Mouse (Mus musculus) ES-Bruce4 (cell line): Measurements from ENCODE around the gene Ipo11. TPM values are rescaled to one million over a fixed set of nuclear protein-coding genes. Genes with fewer than 3 reads are reported as not detected.

Experiments
- H3K27ac ChIP-seq: 2 replicates; pipeline ENCODE4 v1.5.1; 2012; ENCODE audit warnings: low read length, inconsistent platforms; ENCODE audit not compliant: insufficient read depth
- H3K27me3 ChIP-seq: 2 replicates; pipeline ENCODE4 v1.6.1; 2012; ENCODE audit warnings: mild to moderate bottlenecking, low read length, inconsistent platforms; ENCODE audit not compliant: control insufficient read depth, poor library complexity, insufficient read depth, severe bottlenecking
- H3K36me3 ChIP-seq: 2 replicates; pipeline ENCODE4 v1.6.1; 2012; ENCODE audit warnings: inconsistent platforms, mild to moderate bottlenecking, low read length, moderate library complexity; ENCODE audit not compliant: control insufficient read depth, poor library complexity, insufficient read depth, severe bottlenecking
- H3K4me1 ChIP-seq: one replicate; pipeline ENCODE4 v1.8.1; 2011; ENCODE audit warnings: low read length; ENCODE audit not compliant: control insufficient read depth, insufficient read depth
- H3K4me3 ChIP-seq: 2 replicates; pipeline ENCODE4 v1.5.1; 2011; ENCODE audit warnings: low read depth, mild to moderate bottlenecking, low read length
- H3K9ac ChIP-seq: 2 replicates; pipeline ENCODE4 v1.6.1; 2012; ENCODE audit warnings: low read depth, mild to moderate bottlenecking, inconsistent platforms; ENCODE audit not compliant: poor library complexity, severe bottlenecking
- H3K9me3 ChIP-seq: replicated peaks from 2 replicates; pipeline ENCODE4 v1.6.1; 2012; ENCODE audit warnings: mild to moderate bottlenecking, low read length, inconsistent platforms; ENCODE audit not compliant: control insufficient read depth, poor library complexity, insufficient read depth, severe bottlenecking
- CTCF ChIP-seq: IDR thresholded peaks from one replicate; pipeline ENCODE4 v1.8.1; 2011; ENCODE audit warnings: low read depth, low read length
- EP300 ChIP-seq: IDR thresholded peaks from 2 replicates; pipeline ENCODE4 v1.6.1; 2011; ENCODE audit warnings: low read depth, low read length; ENCODE audit not compliant: insufficient read depth
- POLR2A ChIP-seq: IDR thresholded peaks from one replicate; pipeline ENCODE4 v1.8.1; 2011; ENCODE audit warnings: low read length; ENCODE audit not compliant: insufficient read depth
- polyA plus RNA-seq: library from polyadenylated mRNA; stranded (reverse); fragments of >200 nt; gene quantifications from 2 replicates; pipeline ENCODE4 v1.2.4, GENCODE M21; 2011; ENCODE audit warnings: low read depth; ENCODE audit not compliant: missing spikeins, insufficient read depth, insufficient read length

Gene Ipo11
- polyA plus RNA-seq, 1 experiment, result 77.7 TPM

DNA sequence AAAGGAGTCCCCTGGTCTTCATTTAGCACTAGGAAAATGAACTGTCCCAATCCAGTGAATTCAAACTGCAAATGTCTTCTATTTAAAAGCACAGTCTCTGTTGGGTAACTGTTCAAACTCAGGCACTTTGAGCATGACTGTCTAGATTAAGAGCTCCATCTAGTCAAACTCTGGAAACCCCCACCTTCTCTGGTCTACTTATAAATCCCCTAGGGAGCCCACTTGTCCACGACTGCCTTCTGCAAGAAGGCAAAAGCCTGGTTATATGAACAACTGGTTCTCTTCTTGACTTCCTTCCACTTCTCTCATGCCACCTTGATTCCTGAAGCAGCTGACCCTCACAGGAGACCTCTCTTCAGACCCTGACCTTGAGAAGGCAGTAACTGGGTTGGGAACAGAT lies 174.1 kb downstream of the Ipo11 start:
- no peaks in the 10 kb centered on the region for H3K36me3 ChIP-seq
- no peaks in the 10 kb centered on the region for H3K27me3 ChIP-seq
- no peaks in the 10 kb centered on the region for H3K4me1 ChIP-seq
- H3K9ac ChIP-seq, result no peak overlapping the region
- H3K9me3 ChIP-seq, result no peaks in the 10 kb centered on the region
- no peak overlapping the region for H3K4me3 ChIP-seq
- TF ChIP-seq POLR2A (no peak), CTCF (no peak), EP300 (no peak)
- no peak overlapping the region for H3K27ac ChIP-seq

DNA sequence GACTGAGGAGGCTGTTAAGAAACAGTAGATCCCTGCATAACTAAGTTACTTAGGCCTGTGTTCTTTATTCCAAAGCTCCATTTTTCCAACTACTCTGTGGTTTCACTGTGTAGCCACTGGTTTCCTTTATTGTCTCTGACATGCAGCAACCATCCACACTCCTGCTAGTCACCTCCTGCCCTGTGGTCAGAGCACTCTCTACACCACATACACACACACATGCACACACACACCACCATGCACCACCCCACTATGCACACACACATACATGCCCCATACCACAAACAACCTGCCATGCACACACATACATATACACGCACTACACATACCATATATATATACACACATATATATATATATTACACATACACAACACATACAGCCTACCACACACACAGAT lies 175.1 kb downstream of the Ipo11 start:
- Histone ChIP-seq H3K4me3 (no peak overlapping the region), H3K27me3 (no peaks in the 10 kb centered on the region), H3K36me3 (no peaks in the 10 kb centered on the region), H3K9ac (no peak overlapping the region), H3K9me3 (no peaks in the 10 kb centered on the region), H3K4me1 (no peaks in the 10 kb centered on the region), H3K27ac (no peak overlapping the region)
- no peak for TF ChIP-seq CTCF
- no peak for TF ChIP-seq EP300
- no peak for TF ChIP-seq POLR2A

DNA sequence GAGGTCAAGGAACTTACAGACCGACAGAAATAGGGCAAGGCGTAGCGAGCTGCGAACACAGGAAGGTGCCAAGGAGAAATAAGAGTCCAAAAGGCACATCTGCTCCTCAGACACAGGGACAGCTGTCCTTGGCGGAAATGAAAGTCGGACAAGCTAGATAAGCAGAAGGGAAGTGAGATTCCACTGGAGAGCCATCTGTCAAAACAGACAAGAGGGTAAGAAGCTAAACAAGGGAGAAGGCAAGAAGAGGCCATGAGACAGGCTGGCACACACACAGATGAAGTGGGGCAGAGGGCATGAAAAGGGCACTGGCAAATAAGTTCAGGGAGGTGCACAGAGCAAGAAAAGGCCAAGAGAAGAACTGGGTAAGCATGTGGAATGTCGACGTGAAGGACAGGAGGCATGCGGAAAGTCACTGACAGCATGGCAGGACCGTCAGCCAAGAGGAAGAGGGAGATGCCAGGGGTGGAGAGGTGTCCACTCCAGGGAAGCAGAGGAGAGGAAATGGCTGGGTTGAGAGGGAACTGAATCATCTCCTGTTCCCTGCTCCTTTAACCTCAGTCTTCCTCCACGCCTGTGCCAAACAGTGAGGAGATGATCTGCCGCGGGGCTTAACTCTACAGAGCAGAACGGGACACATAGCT lies 176.4 kb downstream of the Ipo11 start:
- H3K9ac ChIP-seq, result no peak overlapping the region
- H3K27me3 ChIP-seq, result no peaks in the 10 kb centered on the region
- no peak overlapping the region for H3K4me3 ChIP-seq
- no peaks in the 10 kb centered on the region for H3K9me3 ChIP-seq
- no peaks in the 10 kb centered on the region for H3K4me1 ChIP-seq
- no peak overlapping the region for H3K27ac ChIP-seq
- no peak for TF ChIP-seq EP300
- no peak for TF ChIP-seq POLR2A
- no peak for TF ChIP-seq CTCF
- no peaks in the 10 kb centered on the region for H3K36me3 ChIP-seq

DNA sequence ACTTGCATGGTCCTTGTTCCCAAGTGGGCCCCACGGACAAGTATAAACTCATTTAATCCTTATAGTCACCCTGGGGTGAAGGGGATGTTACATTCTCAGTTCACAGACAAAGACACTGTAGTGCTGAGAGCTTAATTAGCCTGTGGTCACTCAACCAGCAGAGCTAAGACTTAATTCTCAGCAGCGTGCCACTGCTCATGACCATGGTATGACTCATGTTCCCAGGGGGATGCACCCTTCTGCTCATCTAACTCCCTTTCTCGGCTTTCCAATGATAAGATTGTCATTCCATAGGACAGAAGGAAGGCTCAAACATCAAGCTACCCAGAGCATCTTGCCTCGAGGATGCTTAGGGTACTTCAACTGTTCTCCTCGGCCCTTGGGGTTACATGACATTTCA lies 180.9 kb downstream of the Ipo11 start:
- Histone ChIP-seq H3K9ac (no peak overlapping the region), H3K27me3 (no peaks in the 10 kb centered on the region), H3K27ac (no peak overlapping the region), H3K4me1 (no peaks in the 10 kb centered on the region), H3K4me3 (no peak overlapping the region), H3K9me3 (no peaks in the 10 kb centered on the region), H3K36me3 (no peaks in the 10 kb centered on the region)
- TF ChIP-seq EP300, result no peak
- no peak for TF ChIP-seq POLR2A
- no peak for TF ChIP-seq CTCF

DNA sequence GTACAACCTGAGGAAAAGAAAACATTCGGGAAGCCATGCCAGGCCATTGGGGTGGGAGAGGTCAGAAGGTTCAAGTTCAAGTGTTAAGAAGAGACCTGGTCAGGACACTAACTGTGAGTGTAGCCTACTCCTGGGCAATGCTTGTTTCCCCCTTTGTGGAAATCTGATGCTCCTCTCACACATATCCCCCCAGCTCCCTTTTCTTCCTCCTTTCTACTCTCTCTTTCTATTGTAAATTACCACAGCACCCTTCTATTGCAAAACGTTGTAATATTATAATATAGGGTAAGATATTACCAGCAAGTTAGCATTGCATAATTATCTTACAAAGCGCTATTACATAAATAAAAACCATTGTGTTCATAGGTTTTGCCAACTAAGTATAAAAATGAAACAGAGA lies 182.5 kb downstream of the Ipo11 start:
- no peak overlapping the region for H3K27ac ChIP-seq
- no peak overlapping the region for H3K4me3 ChIP-seq
- H3K9ac ChIP-seq, result no peak overlapping the region
- H3K4me1 ChIP-seq, result no peaks in the 10 kb centered on the region
- H3K27me3 ChIP-seq, result no peaks in the 10 kb centered on the region
- H3K36me3 ChIP-seq, result no peaks in the 10 kb centered on the region
- no peaks in the 10 kb centered on the region for H3K9me3 ChIP-seq
- TF ChIP-seq POLR2A (no peak), EP300 (no peak), CTCF (no peak)

DNA sequence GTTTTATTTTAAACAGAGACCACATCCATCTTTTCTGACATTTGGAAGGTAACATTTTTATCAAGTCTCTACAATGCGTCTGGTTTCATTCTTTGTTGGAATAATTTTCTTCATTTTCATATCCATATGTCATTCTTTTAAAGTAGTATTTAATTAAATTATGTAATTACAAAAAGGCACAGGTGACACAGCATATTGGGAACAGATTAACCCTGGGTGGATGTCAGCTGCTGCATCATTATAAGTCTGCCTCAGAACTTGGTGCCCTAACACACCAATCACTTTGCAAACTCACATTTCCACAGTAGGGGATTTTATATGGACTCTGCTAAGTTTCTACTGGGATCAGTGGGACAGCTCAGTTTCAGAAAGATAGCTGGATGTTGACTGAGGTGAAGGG lies 184.8 kb downstream of the Ipo11 start:
- TF ChIP-seq EP300, result no peak
- TF ChIP-seq POLR2A, result no peak
- no peak for TF ChIP-seq CTCF
- no peak overlapping the region for H3K4me3 ChIP-seq
- no peaks in the 10 kb centered on the region for H3K4me1 ChIP-seq
- H3K27me3 ChIP-seq, result no peaks in the 10 kb centered on the region
- no peak overlapping the region for H3K27ac ChIP-seq
- H3K9me3 ChIP-seq, result no peaks in the 10 kb centered on the region
- no peak overlapping the region for H3K9ac ChIP-seq
- no peaks in the 10 kb centered on the region for H3K36me3 ChIP-seq
